Mouse (Mus musculus): Measurements from ENCODE around the gene Tjp3.
"Not testable (repeated sequence)": the region's sequence is repeated elsewhere in the genome, so short reads cannot be mapped to it uniquely, and the experiment has no call there.

DNA sequence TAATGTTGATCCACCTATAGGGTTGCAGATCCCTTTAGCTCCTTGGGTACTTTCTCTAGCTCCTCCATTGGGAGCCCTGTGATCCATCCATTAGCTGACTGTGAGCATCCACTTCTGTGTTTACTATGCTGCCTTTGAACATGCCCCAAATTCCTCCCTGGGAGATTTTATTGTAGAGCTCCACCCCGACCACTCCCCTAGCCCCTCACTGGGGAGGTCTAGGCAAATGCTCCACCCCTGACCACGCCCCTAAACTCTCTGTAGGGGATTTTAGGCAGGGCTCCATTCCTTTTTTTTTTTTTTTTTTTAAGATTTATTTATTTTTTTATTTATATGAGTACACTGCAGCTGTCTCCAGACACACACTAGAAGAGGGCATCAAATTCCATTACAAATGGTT, 67.7 kb downstream of the Tjp3 start:
- not testable (repeated sequence) for TF ChIP-seq CTCF (IDR thresholded peaks at IDR 0.05; ENCODE audit: low read depth, low read length); POLR2A (IDR thresholded peaks at IDR 0.05; ENCODE audit: borderline replicate concordance, low read depth, low read length)

Measured in bone marrow macrophage, adult 2 months (primary cell).